Mouse (Mus musculus): ENCODE results near the gene Slc4a3.

DNA sequence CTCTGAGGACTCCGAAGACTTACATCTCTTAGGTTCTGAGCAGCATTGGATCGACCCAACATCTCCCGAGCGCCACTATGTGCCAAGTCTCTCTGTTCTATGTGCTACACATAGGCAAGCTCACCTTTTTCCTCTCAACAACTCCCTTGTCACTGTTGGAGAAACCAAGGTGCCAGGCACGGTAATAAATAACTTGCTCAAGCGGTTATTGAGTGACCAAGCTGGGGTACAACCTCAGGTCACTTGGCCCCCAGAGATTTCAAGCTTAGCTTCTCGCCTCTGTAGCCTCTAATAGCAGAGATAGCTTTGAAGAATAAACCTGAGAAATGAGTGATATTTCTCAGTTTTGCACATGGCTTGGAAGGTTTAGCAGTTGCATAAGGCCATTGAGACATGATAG, 4.6 kb upstream of the Slc4a3 start:
- TF ChIP-seq CTCF (IDR thresholded peaks at IDR 0.05; ENCODE audit: control insufficient read depth, insufficient read depth, low read length): no peak
- TF ChIP-seq POLR2A (IDR thresholded peaks at IDR 0.05; ENCODE audit: borderline replicate concordance, control insufficient read depth, low read depth, low read length): no peak

All from bone marrow, adult 2 months (tissue).